Mouse (Mus musculus) stomach, postnatal 0 days (tissue): ENCODE results near the gene Cars2.
"Not testable (repeated sequence)": the region's sequence is repeated elsewhere in the genome, so short reads cannot be mapped to it uniquely, and the experiment has no call there.

Experiments
- CTCF ChIP-seq: IDR thresholded peaks from 2 replicates; pipeline ENCODE4 v1.5.1; 2016; ENCODE audit warnings: antibody characterized with exemption, low read depth, mild to moderate bottlenecking, moderate library complexity
- EP300 ChIP-seq: optimal IDR thresholded peaks from 2 replicates; pipeline ENCODE3; 2016; ENCODE audit warnings: antibody characterized with exemption

DNA sequence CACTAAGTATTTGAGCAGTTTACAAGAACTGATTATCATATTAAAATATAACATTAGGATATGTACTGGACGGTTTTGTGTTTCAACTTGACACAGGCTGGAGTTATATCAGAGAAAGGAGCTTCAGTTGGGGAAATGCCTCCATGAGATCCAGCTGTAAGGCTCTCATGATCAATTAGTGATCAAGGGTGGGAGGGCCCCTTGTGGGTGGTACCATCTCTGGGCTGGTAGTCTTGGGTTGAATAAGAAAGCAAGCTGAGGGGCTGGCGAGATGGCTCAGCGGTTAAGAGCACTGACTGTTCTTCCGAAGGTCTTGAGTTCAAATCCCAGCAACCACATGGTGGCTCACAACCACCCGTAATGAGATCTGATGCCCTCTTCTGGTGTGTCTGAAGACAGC is 84.1 kb downstream of the Cars2 start:
- TF ChIP-seq CTCF, EP300: not testable (repeated sequence)
